Mouse (Mus musculus): ENCODE data around the gene Zdhhc4. TPM values are rescaled to one million over a fixed set of nuclear protein-coding genes. Genes with fewer than 3 reads are reported as not detected.

Gene Zdhhc4
- polyA plus RNA-seq (2012; rRNA removed) (16.4 and 19.3 TPM in 2 replicates), polyA plus RNA-seq (2014; fragmentation: Nextera tagmentation; extraction: Ambion mirVana) (24.5 and 25.9 TPM in 2 replicates)

DNA sequence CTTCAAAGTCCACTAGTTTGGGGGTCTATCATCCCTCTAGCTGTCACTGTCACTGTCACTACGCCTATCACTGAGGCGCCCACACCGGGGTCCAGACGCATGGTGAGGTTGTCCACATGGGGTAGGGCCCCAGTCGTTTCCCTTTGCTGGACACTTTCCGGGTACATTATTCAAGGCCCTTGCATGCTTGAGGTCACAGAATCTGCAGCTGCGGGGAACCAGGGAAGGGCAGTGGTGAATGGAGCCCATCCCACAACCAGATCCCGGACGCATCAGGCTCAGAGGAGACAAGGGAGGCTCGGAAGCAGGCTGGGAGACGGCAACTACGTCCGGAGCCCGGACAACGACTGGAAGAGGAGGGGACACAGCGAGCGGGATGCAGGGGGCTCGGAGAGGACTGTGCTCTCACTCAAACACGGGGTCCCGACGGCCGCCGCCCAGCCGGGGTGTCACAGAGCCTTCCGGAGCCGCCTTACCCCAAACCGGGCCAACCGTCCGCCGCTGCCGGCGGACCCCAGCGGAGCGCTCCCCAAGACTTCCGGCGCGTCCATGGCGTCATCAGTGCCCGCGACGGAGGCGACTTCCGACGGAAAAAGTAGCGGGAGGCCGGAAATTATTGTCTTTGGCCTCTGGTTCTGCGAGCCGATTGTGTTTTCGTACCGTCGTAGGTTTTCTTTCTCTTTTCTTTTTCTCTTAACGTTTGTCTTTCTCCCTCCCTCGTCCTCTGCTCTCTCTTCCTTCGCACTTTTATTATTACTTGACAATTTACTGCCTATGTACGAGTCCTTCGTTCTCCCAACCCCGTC lies at the start of gene Zdhhc4:
Gene Zdhhc4, minus strand, starts transcription at position 567 of the 806 bp plus-strand sequence.
- H3K9me3 ChIP-seq (ENCODE audit: control insufficient read depth, low read length), result no peaks in the 10 kb centered on the region
- DNase-seq (ENCODE audit: low read depth in 3 of 3, low spot score in 3 of 3) (peak; percentile 74 to 78 (median 77)), ATAC-seq (ENCODE audit: insufficient read depth) (peak; percentile 80)
- peak within 1 kb of the TSS; percentile 2 for H3K27ac ChIP-seq
- TF ChIP-seq CTCF (IDR thresholded peaks at IDR 0.05; ENCODE audit: low read depth), result no peak
- TF ChIP-seq EP300 (IDR thresholded peaks at IDR 0.05; ENCODE audit: low read depth), result no peak
- H3K4me1 ChIP-seq (replicated peaks; ENCODE audit: control insufficient read depth in 2 of 2, insufficient read depth in 2 of 2, low read length in 1 of 2), result peaks cover 12 to 13% of the 10 kb centered on the region in 2 experiments
- H3K4me2 ChIP-seq (ENCODE audit: low read depth), result peak within 1 kb of the TSS; percentile 85
- H3K27me3 ChIP-seq (ENCODE audit: control insufficient read depth, insufficient read depth, low read length), result no peaks in the 10 kb centered on the region
- WGBS (ENCODE audit: insufficient replicate concordance), result under 1% methylated on average over 57 of the region's 57 CpGs
- peaks cover 7% of the 10 kb centered on the region for H3K36me3 ChIP-seq (replicated peaks; ENCODE audit: control insufficient read depth, insufficient read depth, low read depth)
- peak within 1 kb of the TSS; percentile 82 for H3K9ac ChIP-seq (replicated peaks)
- H3K4me3 ChIP-seq (ENCODE audit: insufficient read depth in 1 of 2, low read depth in 2 of 2, low read length in 2 of 2), result peak within 1 kb of the TSS; percentile 74 to 83

DNA sequence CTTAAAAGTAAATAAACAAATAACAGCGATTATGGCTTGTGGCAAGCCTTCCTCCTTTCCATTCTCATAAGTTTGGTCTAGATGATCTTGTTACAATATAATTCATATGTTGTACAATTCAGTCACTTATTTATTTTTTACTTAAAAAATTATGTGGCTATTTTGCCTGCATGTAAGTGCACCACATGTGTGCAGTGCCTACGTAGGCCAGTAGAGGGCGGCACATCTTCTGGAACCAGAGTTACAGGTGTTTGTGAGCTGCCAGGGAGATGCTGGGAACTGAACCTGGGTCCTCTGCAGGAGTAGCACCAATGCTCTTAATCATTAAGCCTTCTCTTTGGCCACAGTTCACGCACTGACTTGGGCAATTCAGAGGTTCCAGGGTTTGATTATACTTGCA lies 47.1 kb upstream of the Zdhhc4 start:
- DNase-seq (ENCODE audit: low read depth in 3 of 3, low spot score in 3 of 3) (no peak), ATAC-seq (ENCODE audit: insufficient read depth) (no peak)
- Histone ChIP-seq H3K27ac (no peak overlapping the region), H3K36me3 (replicated peaks; ENCODE audit: control insufficient read depth, insufficient read depth, low read depth) (no peaks in the 10 kb centered on the region), H3K4me1 (replicated peaks; ENCODE audit: control insufficient read depth in 2 of 2, insufficient read depth in 2 of 2, low read length in 1 of 2) (no peaks in the 10 kb centered on the region), H3K9ac (replicated peaks) (no peak overlapping the region), H3K4me3 (ENCODE audit: insufficient read depth in 1 of 2, low read depth in 2 of 2, low read length in 2 of 2) (no peak overlapping the region), H3K27me3 (ENCODE audit: control insufficient read depth, insufficient read depth, low read length) (peaks cover 34% of the 10 kb centered on the region), H3K9me3 (ENCODE audit: control insufficient read depth, low read length) (peaks cover 3% of the 10 kb centered on the region), H3K4me2 (ENCODE audit: low read depth) (no peak overlapping the region)
- 66% methylated on average over 4 of the region's 4 CpGs for WGBS (ENCODE audit: insufficient replicate concordance)
- TF ChIP-seq EP300 (IDR thresholded peaks at IDR 0.05; ENCODE audit: low read depth), result no peak
- TF ChIP-seq CTCF (IDR thresholded peaks at IDR 0.05; ENCODE audit: low read depth), result peak; percentile 71

DNA sequence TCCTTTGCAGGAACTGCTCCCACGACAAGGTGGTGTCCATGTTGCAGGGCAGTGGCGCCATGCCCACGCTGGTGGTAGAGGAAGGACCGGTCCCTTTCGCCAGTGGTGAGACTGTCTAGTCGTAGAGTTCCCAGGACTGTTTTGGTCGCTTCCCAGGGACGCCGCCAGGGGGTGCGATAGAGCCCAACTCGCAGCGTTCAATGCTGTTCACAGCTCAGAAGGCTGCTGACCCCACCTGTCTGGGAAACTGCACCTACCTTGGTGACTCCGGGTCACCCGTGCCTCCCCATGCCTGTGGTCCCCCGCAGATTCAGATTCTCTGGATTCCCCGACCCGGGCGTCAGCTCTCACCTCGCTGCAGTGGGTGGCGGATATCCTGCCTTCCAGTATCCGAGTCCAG lies 46.2 kb upstream of the Zdhhc4 start:
- H3K4me2 ChIP-seq (ENCODE audit: low read depth), result peak overlapping the region; percentile 24; the same call in 1 of the 2 replicates
- ATAC-seq (ENCODE audit: insufficient read depth), result 0 out of 2 replicates have a peak, but pooled peaks have one; percentile 8
- H3K27me3 ChIP-seq (ENCODE audit: control insufficient read depth, insufficient read depth, low read length), result peaks cover 43% of the 10 kb centered on the region
- no peaks in the 10 kb centered on the region for H3K36me3 ChIP-seq (replicated peaks; ENCODE audit: control insufficient read depth, insufficient read depth, low read depth)
- peaks cover 3% of the 10 kb centered on the region for H3K9me3 ChIP-seq (ENCODE audit: control insufficient read depth, low read length)
- no peak overlapping the region for H3K9ac ChIP-seq (replicated peaks)
- TF ChIP-seq CTCF (IDR thresholded peaks at IDR 0.05; ENCODE audit: low read depth) (peak; percentile 92), EP300 (IDR thresholded peaks at IDR 0.05; ENCODE audit: low read depth) (no peak)
- DNase-seq (ENCODE audit: low read depth in 3 of 3, low spot score in 3 of 3), result peak in 1 of 3 experiments; percentile 13
- no peaks in the 10 kb centered on the region for H3K4me1 ChIP-seq (replicated peaks; ENCODE audit: control insufficient read depth in 2 of 2, insufficient read depth in 2 of 2, low read length in 1 of 2)
- no peak overlapping the region for H3K4me3 ChIP-seq (ENCODE audit: insufficient read depth in 1 of 2, low read depth in 2 of 2, low read length in 2 of 2)
- WGBS (ENCODE audit: insufficient replicate concordance), result 12% methylated on average over 21 of the region's 21 CpGs
- H3K27ac ChIP-seq, result no peak overlapping the region

DNA sequence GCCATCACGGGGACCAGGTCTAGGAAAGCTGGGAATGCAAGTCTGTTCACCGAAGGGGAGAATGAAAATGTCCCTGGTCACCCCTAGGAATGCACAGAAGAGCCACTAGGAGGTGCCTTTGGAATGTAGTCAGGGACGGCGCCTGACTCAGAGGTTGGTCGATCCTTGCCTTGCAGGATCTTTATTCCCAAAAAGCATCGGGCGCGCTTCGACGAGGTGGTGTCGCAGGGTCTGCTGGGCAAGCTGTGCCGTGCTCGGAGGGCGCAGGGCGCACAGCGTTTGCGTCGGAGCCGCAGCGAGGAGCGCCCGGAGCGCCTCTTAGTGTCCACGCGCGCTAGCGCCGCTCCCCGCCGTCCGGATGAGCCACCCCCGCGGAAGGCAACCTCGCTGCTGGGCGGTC lies 43.8 kb upstream of the Zdhhc4 start:
- H3K4me1 ChIP-seq (replicated peaks; ENCODE audit: control insufficient read depth in 2 of 2, insufficient read depth in 2 of 2, low read length in 1 of 2), result no peaks in the 10 kb centered on the region
- peak; percentile 27; the same call in 1 of the 2 replicates for TF ChIP-seq CTCF (IDR thresholded peaks at IDR 0.05; ENCODE audit: low read depth)
- TF ChIP-seq EP300 (IDR thresholded peaks at IDR 0.05; ENCODE audit: low read depth), result no peak
- 0 out of 2 replicates have a peak overlapping the region, but pooled peaks have one; percentile 28 for H3K4me2 ChIP-seq (ENCODE audit: low read depth)
- H3K9me3 ChIP-seq (ENCODE audit: control insufficient read depth, low read length), result peaks cover 3% of the 10 kb centered on the region
- H3K4me3 ChIP-seq (ENCODE audit: insufficient read depth in 1 of 2, low read depth in 2 of 2, low read length in 2 of 2), result no peak overlapping the region
- no peaks in the 10 kb centered on the region for H3K36me3 ChIP-seq (replicated peaks; ENCODE audit: control insufficient read depth, insufficient read depth, low read depth)
- H3K27ac ChIP-seq, result no peak overlapping the region
- 3% methylated on average over 35 of the region's 35 CpGs for WGBS (ENCODE audit: insufficient replicate concordance)
- DNase-seq (ENCODE audit: low read depth in 3 of 3, low spot score in 3 of 3), result no peak
- ATAC-seq (ENCODE audit: insufficient read depth), result no peak
- no peak overlapping the region for H3K9ac ChIP-seq (replicated peaks)
- H3K27me3 ChIP-seq (ENCODE audit: control insufficient read depth, insufficient read depth, low read length), result peaks cover 60% of the 10 kb centered on the region

- no peaks in the 10 kb centered on the region for H3K4me1 ChIP-seq (replicated peaks; ENCODE audit: control insufficient read depth in 2 of 2, insufficient read depth in 2 of 2, low read length in 1 of 2)
- H3K9ac ChIP-seq (replicated peaks), result no peak overlapping the region
- no peaks in the 10 kb centered on the region; the same call in 1 of the 2 replicates for H3K9me3 ChIP-seq (ENCODE audit: control insufficient read depth, low read length)
- peaks cover 60% of the 10 kb centered on the region for H3K27me3 ChIP-seq (ENCODE audit: control insufficient read depth, insufficient read depth, low read length)
- H3K4me2 ChIP-seq (ENCODE audit: low read depth), result no peak overlapping the region
- WGBS (ENCODE audit: insufficient replicate concordance), result 45% methylated on average over 4 of the region's 4 CpGs
- TF ChIP-seq CTCF (IDR thresholded peaks at IDR 0.05; ENCODE audit: low read depth) (no peak), EP300 (IDR thresholded peaks at IDR 0.05; ENCODE audit: low read depth) (no peak)
- H3K36me3 ChIP-seq (replicated peaks; ENCODE audit: control insufficient read depth, insufficient read depth, low read depth), result no peaks in the 10 kb centered on the region
- H3K4me3 ChIP-seq (ENCODE audit: insufficient read depth in 1 of 2, low read depth in 2 of 2, low read length in 2 of 2), result no peak overlapping the region
- no peak overlapping the region for H3K27ac ChIP-seq
- DNase-seq (ENCODE audit: low read depth in 3 of 3, low spot score in 3 of 3), result no peak
- ATAC-seq (ENCODE audit: insufficient read depth), result no peak
These were observed 42.1 kb upstream of the Zdhhc4 start for GRCm38 (mm10) chr5:143371146-143371510.

Measured in liver, embryonic 14.5 days (tissue).